Mouse (Mus musculus) gastrocnemius, adult 18-20 months (tissue): ENCODE data around the gene Vsir. TPM values are rescaled to one million over a fixed set of nuclear protein-coding genes. Genes with fewer than 3 reads are reported as not detected.

Source experiments
- DNase-seq: peaks from one replicate; pipeline ENCODE4 v3.0.0; 2021; ENCODE audit warnings: low spot score
- long read RNA-seq, 2 experiments: library from polyadenylated mRNA; stranded (forward); transcript quantifications; one replicate each; pipeline ENCODE4 v2.0.0; 2021
- total RNA-seq, 2 experiments: library from RNA; stranded (reverse); gene quantifications; 2 replicates each; pipeline ENCODE4 v1.2.3; 2021

Gene Vsir
- 1 to 10 TPM; 3.8 to 4.6 TPM for total RNA-seq
- long read RNA-seq, experiment 1, full-length matches to known transcripts = 3 of 4 reads
- long read RNA-seq, experiment 1, partial matches to known transcripts = 1 of 4 reads
- long read RNA-seq, experiment 1, other reads (novel, unspliced or antisense) = 0 of 4 reads
- long read RNA-seq, experiment 2, full-length matches to known transcripts = 3 of 7 reads
- long read RNA-seq, experiment 2, partial matches to known transcripts = 1 of 7 reads
- long read RNA-seq, experiment 2, other reads (novel, unspliced or antisense) = 3 of 7 reads

- peak; percentile 87 for DNase-seq
These were observed at the start of gene Vsir for GRCm38 (mm10) chr10:60346701-60347405. Vsir (plus strand) TSS chr10:60346851.

GRCm38 (mm10) chr10:60299636-60300035 lies 47.0 kb upstream of the Vsir start:
- DNase-seq = no peak

- no peak for DNase-seq
These were observed 43.2 kb upstream of the Vsir start for GRCm38 (mm10) chr10:60303419-60303818.

DNA sequence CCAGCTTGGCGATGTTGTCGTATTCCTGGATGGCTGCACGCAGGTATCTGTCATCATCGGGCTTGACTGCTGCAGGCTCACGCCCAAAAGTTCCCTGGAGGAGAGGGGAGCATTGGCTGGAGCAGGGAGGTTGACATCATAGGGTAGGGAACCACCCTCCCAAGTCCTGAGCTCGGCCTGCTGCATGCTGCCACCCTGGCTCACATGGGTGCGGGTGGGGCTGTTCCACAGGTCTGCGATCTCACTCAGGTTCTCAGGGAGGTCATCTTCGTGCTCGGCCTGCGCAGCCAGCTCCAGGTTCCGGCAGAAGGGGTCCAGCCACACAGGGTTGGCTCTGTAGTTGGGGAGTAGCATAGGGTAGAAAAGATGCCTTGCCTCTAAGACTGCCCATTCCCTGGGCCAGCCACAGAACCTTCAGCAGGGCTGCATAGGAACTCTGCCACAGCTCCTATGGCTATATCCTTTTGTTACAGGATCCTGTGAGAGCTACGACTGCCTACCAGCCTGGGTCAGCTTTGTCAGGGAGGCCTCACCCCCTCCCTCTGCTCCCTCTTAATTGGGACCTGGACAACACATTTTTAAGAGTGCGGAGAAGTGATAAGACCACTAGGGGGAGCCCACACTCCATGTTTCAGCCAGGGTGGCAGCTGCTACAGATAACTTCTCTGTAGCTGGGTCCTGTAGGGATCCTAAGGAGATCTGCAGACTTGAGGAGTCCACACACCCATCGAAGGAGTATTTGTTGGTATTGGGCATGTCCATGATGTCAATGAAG lies 41.6 kb upstream of the Vsir start:
- DNase-seq = peak; percentile 81

GRCm38 (mm10) chr10:60310629-60311028 lies 36.0 kb upstream of the Vsir start:
- DNase-seq = no peak

DNA sequence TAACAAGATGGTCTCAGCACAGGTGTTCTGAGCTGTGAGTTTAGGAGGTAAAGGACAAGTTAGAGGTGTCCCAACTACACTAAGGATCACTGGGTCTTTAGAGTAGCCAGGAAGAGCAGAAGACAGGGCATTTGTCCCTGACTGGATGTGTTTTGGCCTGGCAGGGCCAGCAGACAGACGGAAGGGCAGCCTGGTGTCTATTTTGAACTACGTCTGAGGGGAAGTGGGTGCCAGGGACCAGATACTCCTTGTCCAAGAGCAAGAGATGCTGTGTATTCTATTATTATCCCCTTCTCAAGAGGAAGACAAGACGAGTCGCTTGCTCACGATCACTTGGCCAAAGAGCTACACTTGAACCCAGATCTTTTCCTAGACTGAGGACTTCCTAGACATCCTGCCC lies 33.0 kb upstream of the Vsir start:
- DNase-seq = no peak

GRCm38 (mm10) chr10:60316166-60316565 lies 30.5 kb upstream of the Vsir start:
- DNase-seq = no peak

DNA sequence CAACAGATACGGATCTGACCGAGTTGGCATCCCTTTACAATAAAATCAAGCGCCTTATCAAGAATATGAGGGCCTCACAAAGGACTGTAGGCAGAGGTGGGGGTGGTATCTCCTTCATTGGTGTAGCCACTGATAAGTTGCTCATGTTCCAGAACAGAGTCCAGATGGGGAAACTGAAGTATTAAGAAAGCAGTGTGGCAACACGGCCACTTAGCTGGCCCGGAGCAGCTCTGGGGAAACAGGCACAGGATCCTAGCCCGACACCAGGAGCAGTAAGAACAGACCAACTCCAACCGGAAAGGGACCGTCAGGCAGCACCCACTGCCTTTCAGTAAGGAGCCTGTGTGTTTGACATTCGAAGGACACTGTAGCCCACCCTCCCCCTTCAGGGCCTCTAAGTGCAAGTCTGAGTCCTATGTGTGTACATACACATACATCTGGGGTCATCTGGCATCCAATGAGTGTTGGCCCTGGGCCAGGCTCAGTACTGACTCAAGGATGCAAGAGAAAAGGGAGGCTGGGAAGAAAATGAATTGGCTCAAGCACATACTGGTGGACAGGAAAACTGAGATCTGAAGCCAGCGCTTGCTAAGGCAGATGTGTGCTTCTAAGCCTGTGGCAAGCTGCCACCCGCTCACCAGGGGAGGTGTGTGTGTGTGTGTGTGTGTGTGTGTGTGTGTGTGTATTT lies 17.5 kb upstream of the Vsir start:
- DNase-seq = no peak

DNA sequence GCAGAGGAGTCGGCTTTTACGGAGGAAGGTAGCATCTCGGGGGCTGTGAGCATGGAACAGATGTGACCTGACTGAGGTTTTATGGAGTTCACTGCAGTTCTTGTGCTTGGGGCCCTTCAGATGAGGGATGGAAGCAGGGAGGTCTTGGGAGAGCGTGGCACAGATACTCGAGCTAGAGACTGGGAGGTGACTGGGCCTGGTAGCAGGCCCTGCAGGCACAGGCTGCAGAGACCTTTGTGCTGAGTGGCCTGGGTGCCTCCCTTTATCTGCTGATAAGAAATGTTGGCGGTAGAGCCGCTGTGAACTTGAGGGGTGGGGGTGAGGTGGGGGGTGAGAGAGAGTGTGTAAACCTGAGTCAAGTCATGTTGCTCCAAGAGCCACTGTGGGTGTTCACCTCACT lies 12.1 kb upstream of the Vsir start:
- DNase-seq = no peak

- DNase-seq = no peak
These were observed 11.6 kb upstream of the Vsir start for GRCm38 (mm10) chr10:60335021-60335420.

GRCm38 (mm10) chr10:60341528-60341927 lies 5.1 kb upstream of the Vsir start:
- DNase-seq = no peak

GRCm38 (mm10) chr10:60344111-60344510 lies 2.5 kb upstream of the Vsir start:
- no peak for DNase-seq

- no peak for DNase-seq
These were observed 595 bp upstream of the Vsir start for GRCm38 (mm10) chr10:60346056-60346455.

- no peak for DNase-seq
These were observed 1.3 kb downstream of the Vsir start for GRCm38 (mm10) chr10:60347768-60348610.

DNA sequence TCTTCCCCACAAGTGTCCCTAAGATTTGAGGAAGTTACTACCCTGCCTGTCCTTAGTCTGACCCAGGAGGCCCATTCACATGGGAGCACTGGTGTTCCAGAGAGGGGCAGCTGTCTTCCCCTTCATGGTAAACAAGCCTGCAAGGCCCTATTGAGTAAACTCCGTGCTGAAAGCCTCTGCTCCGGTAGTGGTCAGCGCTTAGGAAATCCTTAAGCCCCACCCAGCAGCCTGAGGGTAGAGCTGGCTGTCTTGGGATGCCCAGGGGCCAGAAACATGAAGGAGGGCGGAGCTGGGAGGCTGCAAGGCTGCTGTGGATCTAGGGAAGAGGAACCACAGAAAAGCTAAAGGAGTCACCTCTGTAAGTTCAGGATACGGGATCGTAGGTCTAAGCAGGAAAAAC lies 2.4 kb downstream of the Vsir start:
- peak; percentile 73 for DNase-seq

DNA sequence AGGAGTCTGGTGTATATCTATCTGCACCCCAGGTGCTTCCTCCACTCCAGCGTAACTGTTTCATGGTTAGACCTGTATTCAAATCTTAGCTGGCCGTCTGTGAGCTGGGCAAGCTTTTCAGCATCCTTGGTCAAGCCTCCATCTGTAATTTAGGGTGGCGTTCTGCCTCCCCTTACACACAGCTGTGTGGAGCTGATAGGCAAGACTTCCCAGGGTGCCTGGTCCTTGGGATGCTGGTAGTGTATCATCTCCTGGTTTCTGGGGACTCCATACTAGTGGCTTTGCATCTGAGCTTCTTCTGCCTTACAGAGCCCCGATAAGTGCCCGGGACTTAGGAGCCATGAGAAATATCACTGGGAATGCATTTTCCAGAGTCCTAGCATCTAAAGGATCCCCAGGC lies 3.0 kb downstream of the Vsir start:
- DNase-seq = no peak

DNA sequence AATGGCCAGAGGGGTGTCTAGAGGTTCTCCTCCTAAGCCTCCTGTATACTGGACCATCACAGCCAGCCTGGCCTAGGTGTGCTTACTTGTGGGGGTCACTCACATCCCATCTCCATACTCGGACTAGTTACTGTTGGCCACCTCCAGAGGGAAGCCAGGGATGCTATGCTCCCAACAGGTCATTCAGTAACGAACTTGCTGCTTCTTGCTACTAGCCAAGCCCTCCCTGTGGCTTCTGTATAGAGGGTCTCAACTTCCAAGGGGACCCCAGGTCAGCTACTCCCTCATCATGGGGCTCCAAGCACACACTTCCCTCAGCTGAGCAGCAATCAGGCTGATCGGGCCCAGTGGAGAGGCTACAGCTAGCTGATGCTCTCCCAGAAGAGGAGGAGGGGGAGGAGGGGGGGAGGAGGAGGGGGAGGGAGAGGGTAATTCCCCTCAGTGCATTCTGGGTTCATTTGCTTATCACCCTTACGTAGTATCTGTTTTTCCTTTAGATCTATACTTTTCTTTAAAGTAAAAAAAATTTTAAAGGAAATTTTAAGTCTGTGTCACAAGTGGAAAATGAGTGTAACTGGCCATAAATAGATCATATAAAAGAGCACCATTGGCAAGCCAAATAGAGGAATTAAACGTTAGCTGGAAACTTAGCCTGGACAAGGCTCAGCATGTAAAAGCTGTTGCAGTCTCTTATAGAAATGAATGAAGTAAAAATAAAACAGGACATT lies 3.6 kb downstream of the Vsir start:
- no peak for DNase-seq

DNA sequence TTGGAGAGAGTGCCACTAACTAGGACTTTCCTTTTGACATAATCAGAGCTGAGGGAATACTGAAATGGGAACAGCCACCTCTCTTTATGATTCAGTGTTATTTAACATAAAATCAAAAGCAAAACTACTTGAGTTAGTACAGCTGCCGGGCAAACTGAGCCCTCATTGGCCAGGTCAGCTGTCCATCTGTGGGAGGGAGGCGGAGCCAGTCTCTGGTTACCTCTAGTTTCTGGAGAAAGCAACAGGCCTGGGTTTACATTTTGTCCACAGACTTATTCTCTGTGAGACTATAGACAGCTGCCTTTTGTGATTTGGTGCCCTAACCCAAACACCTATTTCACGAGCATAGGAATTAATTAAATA lies 4.1 kb downstream of the Vsir start:
- DNase-seq = peak; percentile 94

DNA sequence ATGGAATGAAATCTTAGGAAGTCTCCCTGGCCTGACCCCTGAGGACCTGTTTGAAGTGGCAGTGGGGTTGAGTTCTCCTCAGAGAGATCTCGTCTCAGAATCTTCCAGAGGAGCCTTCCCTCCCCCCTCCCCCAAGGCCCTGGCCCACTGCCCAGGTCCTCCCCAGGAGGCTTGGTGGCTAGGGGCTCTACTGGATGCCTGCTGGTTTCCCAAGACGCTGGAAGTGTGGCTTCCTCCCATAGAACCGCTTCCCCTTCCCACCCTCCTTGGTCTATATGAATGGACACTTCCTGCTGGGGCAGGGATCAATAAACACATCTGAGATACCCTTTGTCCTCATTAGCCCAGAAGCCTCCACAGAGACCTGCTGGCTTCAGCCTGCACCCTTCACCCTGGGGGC lies 4.6 kb downstream of the Vsir start:
- no peak for DNase-seq

- peak; percentile 82 for DNase-seq
These were observed 5.3 kb downstream of the Vsir start for GRCm38 (mm10) chr10:60351761-60352455.
